Mouse (Mus musculus): Measurements from ENCODE around the gene Camkmt. TPM values are rescaled to one million over a fixed set of nuclear protein-coding genes. Genes with fewer than 3 reads are reported as not detected.

Camkmt gene
- polyA plus RNA-seq, 1 experiment from 2014 or later: 19.4 TPM

DNA sequence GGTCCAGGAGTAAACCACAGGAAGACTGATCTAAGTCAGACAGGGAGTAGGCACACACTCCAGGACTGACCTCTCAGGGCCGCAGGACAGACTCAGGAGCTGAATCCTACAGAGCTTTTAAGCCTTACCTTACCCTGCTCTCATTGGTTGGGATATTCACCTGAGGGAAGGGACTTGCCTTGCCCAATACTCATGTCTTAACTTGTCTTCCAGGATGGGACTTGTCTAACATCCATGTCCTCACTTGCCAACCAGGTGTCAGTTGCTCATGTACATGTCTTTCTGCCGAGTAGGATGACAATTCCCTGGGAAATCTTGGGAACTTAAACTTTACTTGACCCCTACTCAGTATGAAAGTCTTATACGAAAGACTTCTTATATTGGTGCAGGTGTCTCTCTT lies 9.9 kb downstream of the Camkmt start:
- no peak for ATAC-seq (ENCODE audit: low FRiP score, low TSS enrichment)
- Histone ChIP-seq H3K9ac (replicated peaks; ENCODE audit: low read length) (no peak overlapping the region), H3K9me3 (ENCODE audit: control insufficient read depth, low read length) (peaks cover 8% of the 10 kb centered on the region), H3K4me3 (replicated peaks; ENCODE audit: low read depth, low read length) (no peak overlapping the region), H3K4me1 (ENCODE audit: control insufficient read depth, insufficient read depth, low read length) (0 out of 2 replicates have a peak, but pooled peaks cover 4% of the 10 kb centered on the region), H3K4me2 (ENCODE audit: low read length) (no peak overlapping the region), H3K27ac (replicated peaks; ENCODE audit: low read depth, low read length) (no peak overlapping the region), H3K36me3 (ENCODE audit: control insufficient read depth, insufficient read depth, low read length) (peaks cover 17% of the 10 kb centered on the region), H3K27me3 (ENCODE audit: control insufficient read depth, insufficient read depth, low read length) (no peaks in the 10 kb centered on the region)
- no peak for DNase-seq
- WGBS: 96% methylated on average over 3 of the region's 3 CpGs

- 45% methylated on average over 7 of the region's 7 CpGs for WGBS
- no peak for DNase-seq
Observed at GRCm38 (mm10) chr17:85101751-85102150, 11.4 kb downstream of the Camkmt start.

GRCm38 (mm10) chr17:85103310-85103709 lies 13.0 kb downstream of the Camkmt start:
- H3K36me3 ChIP-seq (ENCODE audit: control insufficient read depth, insufficient read depth, low read length): peaks cover 8% of the 10 kb centered on the region
- H3K9ac ChIP-seq (replicated peaks; ENCODE audit: low read length): no peak overlapping the region
- 67% methylated on average over 2 of the region's 2 CpGs for WGBS
- H3K27me3 ChIP-seq (ENCODE audit: control insufficient read depth, insufficient read depth, low read length): no peaks in the 10 kb centered on the region
- no peak overlapping the region for H3K27ac ChIP-seq (replicated peaks; ENCODE audit: low read depth, low read length)
- ATAC-seq (ENCODE audit: low FRiP score, low TSS enrichment) (no peak), DNase-seq (no peak)
- no peak overlapping the region for H3K4me3 ChIP-seq (replicated peaks; ENCODE audit: low read depth, low read length)
- H3K9me3 ChIP-seq (ENCODE audit: control insufficient read depth, low read length): peaks cover 4% of the 10 kb centered on the region; the same call in 1 of the 2 replicates
- no peak overlapping the region for H3K4me2 ChIP-seq (ENCODE audit: low read length)
- H3K4me1 ChIP-seq (ENCODE audit: control insufficient read depth, insufficient read depth, low read length): 0 out of 2 replicates have a peak, but pooled peaks cover 4% of the 10 kb centered on the region

More at GRCm38 (mm10) chr17:85101751-85102150, 11.4 kb downstream of the Camkmt start:
- no peak overlapping the region for H3K27ac ChIP-seq (replicated peaks; ENCODE audit: low read depth, low read length)
- 0 out of 2 replicates have a peak, but pooled peaks cover 4% of the 10 kb centered on the region for H3K4me1 ChIP-seq (ENCODE audit: control insufficient read depth, insufficient read depth, low read length)
- peaks cover 8% of the 10 kb centered on the region for H3K9me3 ChIP-seq (ENCODE audit: control insufficient read depth, low read length)
- H3K4me2 ChIP-seq (ENCODE audit: low read length): no peak overlapping the region
- H3K4me3 ChIP-seq (replicated peaks; ENCODE audit: low read depth, low read length): no peak overlapping the region
- no peak for ATAC-seq (ENCODE audit: low FRiP score, low TSS enrichment)
- no peaks in the 10 kb centered on the region for H3K27me3 ChIP-seq (ENCODE audit: control insufficient read depth, insufficient read depth, low read length)
- peaks cover 17% of the 10 kb centered on the region for H3K36me3 ChIP-seq (ENCODE audit: control insufficient read depth, insufficient read depth, low read length)
- no peak overlapping the region for H3K9ac ChIP-seq (replicated peaks; ENCODE audit: low read length)

GRCm38 (mm10) chr17:85110640-85111039 lies 20.3 kb downstream of the Camkmt start:
- DNase-seq (no peak), ATAC-seq (ENCODE audit: low FRiP score, low TSS enrichment) (no peak)
- WGBS: 100% methylated on average over 1 of the region's 1 CpGs
- Histone ChIP-seq H3K27ac (replicated peaks; ENCODE audit: low read depth, low read length) (no peak overlapping the region), H3K4me3 (replicated peaks; ENCODE audit: low read depth, low read length) (no peak overlapping the region), H3K27me3 (ENCODE audit: control insufficient read depth, insufficient read depth, low read length) (no peaks in the 10 kb centered on the region), H3K36me3 (ENCODE audit: control insufficient read depth, insufficient read depth, low read length) (no peaks in the 10 kb centered on the region), H3K4me1 (ENCODE audit: control insufficient read depth, insufficient read depth, low read length) (no peaks in the 10 kb centered on the region), H3K4me2 (ENCODE audit: low read length) (no peak overlapping the region), H3K9ac (replicated peaks; ENCODE audit: low read length) (no peak overlapping the region), H3K9me3 (ENCODE audit: control insufficient read depth, low read length) (no peaks in the 10 kb centered on the region)

GRCm38 (mm10) chr17:85113441-85113840 lies 23.1 kb downstream of the Camkmt start:
- peak; percentile 37 for DNase-seq
- Histone ChIP-seq H3K27ac (replicated peaks; ENCODE audit: low read depth, low read length) (no peak overlapping the region), H3K9ac (replicated peaks; ENCODE audit: low read length) (no peak overlapping the region), H3K4me3 (replicated peaks; ENCODE audit: low read depth, low read length) (no peak overlapping the region), H3K4me2 (ENCODE audit: low read length) (no peak overlapping the region), H3K27me3 (ENCODE audit: control insufficient read depth, insufficient read depth, low read length) (no peaks in the 10 kb centered on the region), H3K9me3 (ENCODE audit: control insufficient read depth, low read length) (no peaks in the 10 kb centered on the region), H3K36me3 (ENCODE audit: control insufficient read depth, insufficient read depth, low read length) (no peaks in the 10 kb centered on the region), H3K4me1 (ENCODE audit: control insufficient read depth, insufficient read depth, low read length) (no peaks in the 10 kb centered on the region)
- ATAC-seq (ENCODE audit: low FRiP score, low TSS enrichment): no peak
- WGBS: 89% methylated on average over 8 of the region's 8 CpGs

- ATAC-seq (ENCODE audit: low FRiP score, low TSS enrichment): no peak
- H3K4me2 ChIP-seq (ENCODE audit: low read length): no peak overlapping the region
- WGBS: 28% methylated on average over 4 of the region's 4 CpGs
- DNase-seq: peak; percentile 87
- no peak overlapping the region for H3K9ac ChIP-seq (replicated peaks; ENCODE audit: low read length)
- no peaks in the 10 kb centered on the region for H3K4me1 ChIP-seq (ENCODE audit: control insufficient read depth, insufficient read depth, low read length)
- no peaks in the 10 kb centered on the region for H3K9me3 ChIP-seq (ENCODE audit: control insufficient read depth, low read length)
- H3K4me3 ChIP-seq (replicated peaks; ENCODE audit: low read depth, low read length): no peak overlapping the region
- H3K36me3 ChIP-seq (ENCODE audit: control insufficient read depth, insufficient read depth, low read length): no peaks in the 10 kb centered on the region
- H3K27me3 ChIP-seq (ENCODE audit: control insufficient read depth, insufficient read depth, low read length): no peaks in the 10 kb centered on the region
- H3K27ac ChIP-seq (replicated peaks; ENCODE audit: low read depth, low read length): no peak overlapping the region
Observed at GRCm38 (mm10) chr17:85116643-85117042, 26.3 kb downstream of the Camkmt start.

DNA sequence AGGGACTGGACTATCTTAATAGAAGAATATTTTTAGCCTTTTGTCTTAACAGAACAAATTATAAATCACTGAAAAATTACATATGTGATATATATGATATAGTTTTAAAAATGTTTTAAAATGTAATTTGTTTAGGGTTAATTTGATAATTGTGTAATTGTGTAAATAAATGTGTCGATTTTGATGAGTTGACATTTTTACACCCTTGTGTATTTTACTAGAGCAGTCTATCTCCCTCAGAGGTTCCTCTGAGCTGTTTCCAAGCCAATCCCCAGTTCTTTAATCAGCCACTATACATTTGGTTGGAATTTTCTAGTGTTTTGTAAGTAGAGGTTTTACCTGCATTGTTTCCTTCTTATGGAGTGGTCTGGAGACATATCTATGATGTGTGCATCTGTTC lies 48.0 kb downstream of the Camkmt start:
- Histone ChIP-seq H3K36me3 (ENCODE audit: control insufficient read depth, insufficient read depth, low read length) (no peaks in the 10 kb centered on the region), H3K4me3 (replicated peaks; ENCODE audit: low read depth, low read length) (no peak overlapping the region), H3K4me2 (ENCODE audit: low read length) (no peak overlapping the region), H3K9ac (replicated peaks; ENCODE audit: low read length) (no peak overlapping the region), H3K27ac (replicated peaks; ENCODE audit: low read depth, low read length) (no peak overlapping the region), H3K27me3 (ENCODE audit: control insufficient read depth, insufficient read depth, low read length) (no peaks in the 10 kb centered on the region), H3K4me1 (ENCODE audit: control insufficient read depth, insufficient read depth, low read length) (peaks cover 6% of the 10 kb centered on the region; the same call in 1 of the 2 replicates), H3K9me3 (ENCODE audit: control insufficient read depth, low read length) (no peaks in the 10 kb centered on the region)
- WGBS: 92% methylated on average over 1 of the region's 1 CpGs
- no peak for DNase-seq
- no peak for ATAC-seq (ENCODE audit: low FRiP score, low TSS enrichment)

GRCm38 (mm10) chr17:85141621-85142020 lies 51.3 kb downstream of the Camkmt start:
- Histone ChIP-seq H3K4me1 (ENCODE audit: control insufficient read depth, insufficient read depth, low read length) (peaks cover 6% of the 10 kb centered on the region; the same call in 1 of the 2 replicates), H3K4me2 (ENCODE audit: low read length) (no peak overlapping the region), H3K27me3 (ENCODE audit: control insufficient read depth, insufficient read depth, low read length) (no peaks in the 10 kb centered on the region), H3K4me3 (replicated peaks; ENCODE audit: low read depth, low read length) (no peak overlapping the region), H3K36me3 (ENCODE audit: control insufficient read depth, insufficient read depth, low read length) (no peaks in the 10 kb centered on the region), H3K9me3 (ENCODE audit: control insufficient read depth, low read length) (no peaks in the 10 kb centered on the region), H3K9ac (replicated peaks; ENCODE audit: low read length) (no peak overlapping the region), H3K27ac (replicated peaks; ENCODE audit: low read depth, low read length) (no peak overlapping the region)
- no peak for ATAC-seq (ENCODE audit: low FRiP score, low TSS enrichment)
- no peak for DNase-seq
- 84% methylated on average over 3 of the region's 3 CpGs for WGBS

- Histone ChIP-seq H3K4me2 (ENCODE audit: low read length) (no peak overlapping the region), H3K4me1 (ENCODE audit: control insufficient read depth, insufficient read depth, low read length) (peaks cover 6% of the 10 kb centered on the region; the same call in 1 of the 2 replicates), H3K9ac (replicated peaks; ENCODE audit: low read length) (no peak overlapping the region), H3K27me3 (ENCODE audit: control insufficient read depth, insufficient read depth, low read length) (no peaks in the 10 kb centered on the region), H3K4me3 (replicated peaks; ENCODE audit: low read depth, low read length) (no peak overlapping the region), H3K36me3 (ENCODE audit: control insufficient read depth, insufficient read depth, low read length) (no peaks in the 10 kb centered on the region), H3K27ac (replicated peaks; ENCODE audit: low read depth, low read length) (no peak overlapping the region), H3K9me3 (ENCODE audit: control insufficient read depth, low read length) (no peaks in the 10 kb centered on the region)
- WGBS: 14% methylated on average over 5 of the region's 5 CpGs
- ATAC-seq (ENCODE audit: low FRiP score, low TSS enrichment) (no peak), DNase-seq (no peak)
Observed at GRCm38 (mm10) chr17:85142495-85143111, 52.3 kb downstream of the Camkmt start.
